Comparison of ENCODE assay signal across 24 mouse cellular contexts in genomic region chr1:154981687-154982086, GRCm38 (mm10).
"Had no signal": no experiment of that assay in that cellular context is flagged by ENCODE, and none has a peak within 500 bp of the region (broad histone marks: within the 10 kb centered on the region; RNA-seq: fewer than 3 reads in every experiment).

No protein-coding gene starts in this region.

- H3K4me1 ChIP-seq: limb, embryonic 12.5 days; limb, embryonic 15.5 days; lung, embryonic 15.5 days; midbrain, embryonic 15.5 days; neural tube, embryonic 13.5 days had no signal

- DNase-seq: kidney, adult 2 months; kidney, postnatal 25 days; layer of hippocampus, adult 9-11 months; left cerebral cortex, postnatal 4 days; liver, postnatal 0 days; lung, postnatal 14 days; lung, postnatal 4 days; retina, postnatal 1 day; right cerebral cortex, postnatal 25 days; spleen, adult 18-20 months; thymus, adult 2 months; thymus, postnatal 14 days; thymus, postnatal 4 days had no signal

- H3K27ac ChIP-seq: kidney, postnatal 0 days; layer of hippocampus, adult 2 months; limb, embryonic 12.5 days; limb, embryonic 15.5 days; liver, embryonic 14.5 days; lung, embryonic 15.5 days; midbrain, embryonic 12.5 days; midbrain, embryonic 15.5 days; neural tube, embryonic 13.5 days had no signal

- H3K9me3 ChIP-seq: limb, embryonic 12.5 days; limb, embryonic 15.5 days; lung, embryonic 15.5 days; midbrain, embryonic 12.5 days; midbrain, embryonic 15.5 days; neural tube, embryonic 13.5 days had no signal

- H3K9ac ChIP-seq: limb, embryonic 12.5 days; limb, embryonic 15.5 days; liver, embryonic 14.5 days; liver, postnatal 0 days; lung, embryonic 15.5 days; midbrain, embryonic 12.5 days; midbrain, embryonic 15.5 days; neural tube, embryonic 13.5 days had no signal

- H3K27me3 ChIP-seq: limb, embryonic 12.5 days; limb, embryonic 15.5 days; lung, embryonic 15.5 days; midbrain, embryonic 12.5 days; midbrain, embryonic 15.5 days; neural tube, embryonic 13.5 days had no signal

- H3K36me3 ChIP-seq: limb, embryonic 12.5 days; limb, embryonic 15.5 days; lung, embryonic 15.5 days; midbrain, embryonic 12.5 days; midbrain, embryonic 15.5 days; neural tube, embryonic 13.5 days had no signal

- H3K4me2 ChIP-seq: limb, embryonic 12.5 days; limb, embryonic 15.5 days; liver, embryonic 11.5 days; lung, embryonic 15.5 days; midbrain, embryonic 12.5 days; midbrain, embryonic 15.5 days; neural tube, embryonic 13.5 days had no signal

- H3K4me3 ChIP-seq: layer of hippocampus, adult 2 months; limb, embryonic 12.5 days; limb, embryonic 15.5 days; lung, embryonic 15.5 days; midbrain, embryonic 12.5 days; midbrain, embryonic 15.5 days; myocyte; neural tube, embryonic 13.5 days had no signal

- ATAC-seq: liver, postnatal 0 days; midbrain, embryonic 15.5 days had no signal
